Mouse (Mus musculus): ENCODE results near the gene Nacc2.

DNA sequence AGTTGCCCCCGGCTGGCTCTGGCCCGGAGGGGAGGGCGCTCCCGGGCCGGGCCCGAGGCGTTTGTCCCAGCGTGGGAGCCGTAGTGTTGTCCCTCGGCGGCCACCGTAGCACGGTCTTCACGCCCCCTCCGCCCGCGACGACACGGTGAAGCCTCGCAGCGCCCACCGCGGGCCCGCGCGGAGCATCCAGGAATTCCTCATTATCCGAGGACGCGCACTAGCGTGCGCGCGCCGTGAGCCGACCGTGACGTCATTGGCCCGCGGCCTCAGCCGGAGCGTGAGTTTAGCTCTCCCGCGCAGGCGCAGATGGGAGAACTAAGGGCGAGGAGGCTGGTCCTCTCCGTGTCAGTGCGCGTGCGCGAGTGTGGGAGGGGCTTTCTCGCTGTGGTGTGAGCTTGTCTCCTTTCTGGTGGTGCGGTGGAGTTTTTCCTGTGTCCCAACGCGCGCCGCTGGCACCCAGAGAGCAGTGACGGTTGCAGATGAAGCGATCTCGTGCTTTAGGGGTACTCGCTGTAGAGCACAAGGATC lies 17.3 kb upstream of the Nacc2 start:
- no peak for TF ChIP-seq CTCF (IDR thresholded peaks at IDR 0.05; ENCODE audit: low read depth)
- no peak for TF ChIP-seq EP300 (IDR thresholded peaks at IDR 0.05; ENCODE audit: low read depth)
